Mouse (Mus musculus): ENCODE results near the gene Tmprss6. TPM values are rescaled to one million over a fixed set of nuclear protein-coding genes. Genes with fewer than 3 reads are reported as not detected.

Tmprss6 gene
- 1.2 and 3.9 TPM in 2 replicates for polyA plus RNA-seq (2012; rRNA removed; ENCODE audit: low replicate concordance)

GRCm38 (mm10) chr15:78468379-78468937 is at the start of gene Tmprss6:
TSS of gene Tmprss6 (minus strand) at chr15:78468634.

GRCm38 (mm10) chr15:78494968-78495406 is 26.6 kb upstream of the Tmprss6 start, which contains the start of gene Il2rb:
TSS of gene Il2rb (minus strand) at chr15:78495271.

GRCm38 (mm10) chr15:78428391-78429138 is 39.9 kb downstream of the Tmprss6 start, which contains the start of gene Kctd17:
TSS of gene Kctd17 (plus strand) at chr15:78428564.

GRCm38 (mm10) chr15:78406293-78406934 is 62.0 kb downstream of the Tmprss6 start, which contains the start of gene Mpst:
TSS of gene Mpst (plus strand) at chr15:78406416.

GRCm38 (mm10) chr15:78405517-78406211 is 62.8 kb downstream of the Tmprss6 start, which contains the start of gene Tst:
TSS of gene Tst (minus strand) at chr15:78405907.

GRCm38 (mm10) chr15:78395478-78395962 is 72.9 kb downstream of the Tmprss6 start, which contains the start of gene Tex33:
TSS of gene Tex33 (minus strand) at chr15:78395912.

Other genes starting within 250 kb of the Tmprss6 start
- gene Ncf4, start 223.8 kb downstream of the Tmprss6 start, polyA plus RNA-seq (2012; rRNA removed; ENCODE audit: low replicate concordance): 9.3 and 10.4 TPM in 2 replicates
- gene Csf2rb2, start 162.9 kb downstream of the Tmprss6 start, polyA plus RNA-seq (2012; rRNA removed; ENCODE audit: low replicate concordance): 12.3 and 14.8 TPM in 2 replicates
- 26.1 and 46.1 TPM in 2 replicates for gene Csf2rb, start 142.9 kb downstream of the Tmprss6 start, polyA plus RNA-seq (2012; rRNA removed; ENCODE audit: low replicate concordance)
- not detected in 2 replicates for gene Tex33, start 72.7 kb downstream of the Tmprss6 start, polyA plus RNA-seq (2012; rRNA removed; ENCODE audit: low replicate concordance)
- 43.8 and 76.3 TPM in 2 replicates for gene Tst, start 62.7 kb downstream of the Tmprss6 start, polyA plus RNA-seq (2012; rRNA removed; ENCODE audit: low replicate concordance)
- gene Mpst, start 62.2 kb downstream of the Tmprss6 start, polyA plus RNA-seq (2012; rRNA removed; ENCODE audit: low replicate concordance): 126 and 164 TPM in 2 replicates
- 294 and 304 TPM in 2 replicates for gene Kctd17, start 40.1 kb downstream of the Tmprss6 start, polyA plus RNA-seq (2012; rRNA removed; ENCODE audit: low replicate concordance)
- gene Il2rb, start 26.6 kb upstream of the Tmprss6 start, polyA plus RNA-seq (2012; rRNA removed; ENCODE audit: low replicate concordance): 4.6 and 26.4 TPM in 2 replicates
- 46.2 and 80.3 TPM in 2 replicates for gene C1qtnf6, start 62.8 kb upstream of the Tmprss6 start, polyA plus RNA-seq (2012; rRNA removed; ENCODE audit: low replicate concordance)
- gene Sstr3, start 76.1 kb upstream of the Tmprss6 start, polyA plus RNA-seq (2012; rRNA removed; ENCODE audit: low replicate concordance): 0.09 TPM in 1 of 2 replicates, not detected in the other
- 28.5 and 94.6 TPM in 2 replicates for gene Rac2, start 104.1 kb upstream of the Tmprss6 start, polyA plus RNA-seq (2012; rRNA removed; ENCODE audit: low replicate concordance)
- 32.4 and 50.0 TPM in 2 replicates for gene Cyth4, start 128.4 kb upstream of the Tmprss6 start, polyA plus RNA-seq (2012; rRNA removed; ENCODE audit: low replicate concordance)